Mouse (Mus musculus) lung, adult 2 months (tissue): ENCODE results near the gene Cyp2a5.
"Not testable (repeated sequence)": the region's sequence is repeated elsewhere in the genome, so short reads cannot be mapped to it uniquely, and the experiment has no call there.

Experiments
- CTCF ChIP-seq: fragments of 200-500 bp; IDR thresholded peaks from 2 replicates; pipeline ENCODE4 v1.5.1; 2011; ENCODE audit warnings: mild to moderate bottlenecking, low read length, control low read depth; ENCODE audit not compliant: insufficient read depth
- POLR2A ChIP-seq: fragments of 200-500 bp; IDR thresholded peaks from 2 replicates; pipeline ENCODE4 v1.6.1; 2011; ENCODE audit warnings: low read depth, mild to moderate bottlenecking, control low read depth, low read length, borderline replicate concordance; ENCODE audit errors: extremely low read depth

- TF ChIP-seq POLR2A, CTCF: not testable (repeated sequence)
These were observed 15.0 kb downstream of the Cyp2a5 start for GRCm38 (mm10) chr7:26850063-26850462.
